Mouse (Mus musculus): ENCODE measurements around the gene Wdr13. TPM values are rescaled to one million over a fixed set of nuclear protein-coding genes. Genes with fewer than 3 reads are reported as not detected.

The Wdr13 gene
- 65.3 and 68.4 TPM in 2 replicates for polyA plus RNA-seq (2012; rRNA removed)

DNA sequence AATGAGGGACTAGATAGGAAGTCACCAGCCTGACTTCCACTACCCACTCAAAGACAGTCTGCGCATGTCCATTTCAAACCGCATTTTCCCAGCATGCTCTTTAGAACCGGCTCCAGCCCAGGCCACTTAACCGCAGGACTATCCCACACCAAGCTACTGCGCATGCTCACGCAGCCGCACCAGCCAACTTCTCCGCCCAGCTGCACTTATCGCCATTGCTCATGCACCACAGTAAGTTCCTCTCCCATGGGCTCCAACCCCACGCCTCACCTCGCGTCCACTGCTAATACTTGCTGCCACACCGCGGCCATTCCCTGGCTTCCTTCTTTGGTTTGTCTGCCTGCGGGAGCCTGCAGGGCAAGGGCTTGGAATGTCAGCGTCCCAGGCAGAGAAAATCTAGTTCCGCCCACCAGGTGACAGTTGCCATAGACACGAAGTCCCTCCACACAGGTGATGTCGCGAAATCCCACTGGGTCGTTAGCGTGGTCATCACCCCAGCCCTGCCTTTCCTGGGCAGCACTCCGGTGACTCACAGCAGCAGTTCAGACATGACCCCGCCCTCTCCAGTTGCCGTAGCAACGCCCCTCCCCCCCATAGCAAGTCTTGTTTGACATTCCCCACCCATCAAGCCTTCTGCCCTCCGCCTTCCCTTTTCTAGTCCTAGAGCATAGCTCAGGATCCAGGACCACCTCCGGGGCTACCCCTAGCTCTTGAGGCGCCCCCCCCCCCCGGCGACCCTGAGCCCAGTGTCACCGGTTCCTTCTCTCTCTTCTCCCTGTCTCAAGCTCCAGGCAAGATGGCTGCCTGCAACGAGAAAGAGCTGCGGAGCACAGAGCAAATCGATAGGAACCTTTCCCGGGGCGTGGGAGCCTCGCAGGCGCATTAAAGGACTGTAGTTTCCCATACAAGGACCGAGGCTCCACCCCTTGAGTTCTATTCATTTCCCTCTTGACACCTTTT lies at the start of gene Wdr13:
Wdr13 (minus strand) TSS at position 876 of the 960 bp plus-strand sequence.

DNA sequence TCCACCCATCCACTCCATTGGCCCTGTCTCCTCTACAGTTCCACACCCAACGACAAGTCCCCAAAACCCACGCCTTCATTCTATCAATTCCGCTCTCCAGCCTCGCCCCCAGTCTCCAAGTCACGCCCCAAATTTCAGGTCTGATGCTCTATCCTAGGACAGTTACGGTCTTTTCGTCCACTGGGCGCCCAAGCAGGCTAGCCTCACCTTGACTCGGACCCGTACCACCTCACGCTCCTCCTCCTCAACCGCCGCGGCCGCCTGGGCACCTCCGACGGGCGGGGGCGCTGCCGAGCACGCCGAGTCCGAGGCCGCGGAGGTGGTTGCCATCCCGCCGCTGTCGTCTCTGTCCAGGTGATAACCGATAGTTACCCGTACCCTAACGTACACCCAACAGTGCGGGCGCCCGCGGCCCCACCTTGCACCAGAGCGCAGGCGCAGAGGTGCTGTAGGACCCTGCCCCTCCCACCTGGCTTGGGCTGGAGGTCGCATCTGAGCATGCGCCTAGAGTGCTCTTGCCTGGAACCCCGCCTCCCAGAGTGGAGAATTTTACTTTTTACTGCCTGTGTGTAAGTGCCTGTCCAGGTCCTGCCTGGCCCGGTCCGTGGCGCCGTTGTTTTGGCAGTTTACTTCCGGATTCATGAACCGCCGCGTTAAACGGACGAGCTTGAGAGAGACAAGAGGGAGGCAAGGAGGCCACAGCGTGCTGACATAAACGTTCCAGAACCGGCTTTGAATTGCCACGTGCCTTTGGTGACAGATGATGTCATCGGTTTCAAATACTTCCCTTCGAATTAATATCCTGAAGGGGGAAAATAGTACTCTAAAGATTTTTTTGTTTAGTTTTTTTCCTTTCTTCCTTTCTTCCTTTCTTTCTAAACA lies 43.1 kb upstream of the Wdr13 start, which contains the start of gene Tbc1d25:
Tbc1d25 (minus strand) TSS at position 678 of the 882 bp plus-strand sequence.

DNA sequence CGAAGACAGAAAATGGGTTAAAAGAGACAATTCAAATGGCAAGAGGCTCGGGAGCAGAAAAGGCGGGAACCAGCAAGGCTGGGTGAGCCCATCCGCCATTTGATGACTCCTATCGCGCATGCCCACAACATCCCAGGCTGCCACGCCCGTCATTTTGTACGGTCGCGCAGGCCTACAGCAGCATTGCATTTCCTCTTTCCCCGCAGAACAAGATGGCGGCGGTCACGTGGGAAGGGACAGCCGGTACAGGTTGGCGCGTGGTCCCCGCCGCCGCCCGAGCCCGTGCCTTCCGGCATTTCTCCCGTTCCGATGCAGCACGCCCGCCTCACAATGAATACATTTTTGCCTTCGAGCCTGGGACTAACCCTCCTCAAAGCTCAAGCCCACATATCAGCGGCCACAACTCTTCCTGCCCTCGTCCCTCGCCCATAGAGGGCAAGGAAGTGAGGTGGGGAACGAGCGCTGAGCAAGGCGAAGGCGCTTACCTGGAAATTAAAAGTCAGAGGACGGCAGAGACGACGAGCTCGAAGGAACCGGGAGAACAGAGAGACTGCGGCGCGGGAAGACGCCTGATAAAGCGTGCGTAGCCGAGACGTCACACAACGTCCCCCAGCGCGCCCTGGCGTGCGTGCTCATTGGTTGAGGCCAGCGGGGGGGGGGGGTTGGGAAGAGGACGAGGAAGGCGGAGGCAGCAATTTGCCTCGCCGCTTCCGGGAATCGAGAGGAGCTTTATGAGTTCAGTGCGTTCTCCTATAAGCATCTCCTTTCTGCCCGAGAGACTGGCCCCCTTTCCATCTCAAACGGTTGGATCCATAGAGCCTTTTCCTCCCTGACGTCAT lies 12.7 kb upstream of the Wdr13 start, which contains the start of gene Rbm3:
Rbm3 (minus strand) TSS at position 728 of the 839 bp plus-strand sequence.

DNA sequence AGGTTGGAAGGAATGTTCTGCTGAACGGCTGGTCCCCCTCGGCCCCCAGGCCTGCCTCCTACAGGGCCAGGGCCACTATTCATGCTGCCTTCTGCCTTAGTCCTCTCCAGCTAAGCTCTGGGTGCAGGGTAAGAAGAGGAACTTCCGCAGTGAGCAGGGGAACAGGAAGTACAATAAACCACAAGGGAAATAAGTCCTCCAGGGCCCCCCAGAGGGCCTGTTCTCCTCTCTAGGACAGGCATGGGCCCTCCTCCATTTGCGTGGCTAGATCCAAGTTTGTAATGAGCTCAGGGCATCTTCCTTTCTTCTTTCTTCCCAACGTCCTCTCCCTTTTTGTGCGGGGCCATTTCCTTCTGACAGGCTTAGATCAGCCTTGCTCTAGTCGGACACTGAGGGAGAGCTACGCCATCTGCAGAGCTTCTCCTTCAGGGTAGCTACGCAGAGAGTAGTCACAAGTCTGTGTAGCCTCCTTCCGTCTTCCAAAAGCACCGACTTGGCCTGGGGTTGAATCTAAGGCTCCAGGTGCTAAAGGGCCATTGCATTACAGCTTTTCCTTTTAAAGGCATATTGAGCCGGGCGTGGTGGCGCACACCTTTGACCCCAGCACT lies 42.2 kb downstream of the Wdr13 start, which contains the start of gene Was:
Was (minus strand) TSS at position 153 of the 608 bp plus-strand sequence.

GRCm38 (mm10) chrX:8074430-8075014 lies 58.2 kb downstream of the Wdr13 start, which contains the start of gene Suv39h1:
Suv39h1 (minus strand) TSS chrX:8074760.

Other genes starting within 250 kb of the Wdr13 start
- 74.9 and 99.5 TPM in 2 replicates for gene Slc35a2, start 248.9 kb downstream of the Wdr13 start, polyA plus RNA-seq (2012; rRNA removed)
- gene Pqbp1, start 233.6 kb downstream of the Wdr13 start, polyA plus RNA-seq (2012; rRNA removed) = 27.2 and 28.7 TPM in 2 replicates
- gene Timm17b, start 233.5 kb downstream of the Wdr13 start, polyA plus RNA-seq (2012; rRNA removed) = 23.5 and 30.2 TPM in 2 replicates
- not detected in 2 replicates for gene Gm10491, start 225.1 kb downstream of the Wdr13 start, polyA plus RNA-seq (2012; rRNA removed)
- not detected in 2 replicates for gene Gm10490, start 223.3 kb downstream of the Wdr13 start, polyA plus RNA-seq (2012; rRNA removed)
- gene Pcsk1n, start 213.1 kb downstream of the Wdr13 start, polyA plus RNA-seq (2012; rRNA removed) = 15.1 and 39.9 TPM in 2 replicates
- not detected in 2 replicates for gene Eras, start 204.3 kb downstream of the Wdr13 start, polyA plus RNA-seq (2012; rRNA removed)
- 7.3 and 10.8 TPM in 2 replicates for gene Hdac6, start 185.0 kb downstream of the Wdr13 start, polyA plus RNA-seq (2012; rRNA removed)
- 0.40 and 0.71 TPM in 2 replicates for gene Gata1, start 154.8 kb downstream of the Wdr13 start, polyA plus RNA-seq (2012; rRNA removed)
- gene Glod5, start 114.4 kb downstream of the Wdr13 start, polyA plus RNA-seq (2012; rRNA removed) = 1.6 and 1.7 TPM in 2 replicates
- 2.3 and 2.6 TPM in 2 replicates for gene Suv39h1, start 58.1 kb downstream of the Wdr13 start, polyA plus RNA-seq (2012; rRNA removed)
- gene Was, start 42.4 kb downstream of the Wdr13 start, polyA plus RNA-seq (2012; rRNA removed) = 1.1 and 1.2 TPM in 2 replicates
- gene Rbm3, start 13.0 kb upstream of the Wdr13 start, polyA plus RNA-seq (2012; rRNA removed) = 14.2 and 17.6 TPM in 2 replicates
- gene Tbc1d25, start 43.3 kb upstream of the Wdr13 start, polyA plus RNA-seq (2012; rRNA removed) = 7.4 and 8.1 TPM in 2 replicates
- gene Ebp, start 60.6 kb upstream of the Wdr13 start, polyA plus RNA-seq (2012; rRNA removed) = 106 and 116 TPM in 2 replicates
- gene Porcn, start 73.6 kb upstream of the Wdr13 start, polyA plus RNA-seq (2012; rRNA removed) = 23.9 and 25.8 TPM in 2 replicates
- 11.5 and 13.1 TPM in 2 replicates for gene Ftsj1, start 119.5 kb upstream of the Wdr13 start, polyA plus RNA-seq (2012; rRNA removed)
- 6.9 and 7.0 TPM in 2 replicates for gene Slc38a5, start 138.2 kb upstream of the Wdr13 start, polyA plus RNA-seq (2012; rRNA removed)
- gene Ssxb10, start 194.5 kb upstream of the Wdr13 start, polyA plus RNA-seq (2012; rRNA removed) = not detected in 2 replicates
- gene Ssxb9, start 234.1 kb upstream of the Wdr13 start, polyA plus RNA-seq (2012; rRNA removed) = not detected in 2 replicates

Measured in stomach, adult 2 months (tissue).